Mouse (Mus musculus) heart, postnatal 36 days (tissue): ENCODE measurements around the gene Slc25a25. TPM values are rescaled to one million over a fixed set of nuclear protein-coding genes. Genes with fewer than 3 reads are reported as not detected.

Experiments
- DNase-seq, 2 experiments: peaks; one replicate each; pipeline ENCODE4 v3.0.0; 2021 to 2022
- intact Hi-C: fragments of 180-260 bp; cut with DNase I; formaldehyde crosslinking; loops from one replicate; pipeline ENCODE4 v1.15.1; 2025
- total RNA-seq, 2 experiments: library from RNA; stranded (reverse); gene quantifications; 2 replicates each; pipeline ENCODE4 v1.2.3; 2021

The Slc25a25 gene
- total RNA-seq, 2 experiments from 2014 or later = 4.8 to 12.4 TPM

GRCm38 (mm10) chr2:32375317-32375940 is 75.8 kb downstream of the Slc25a25 start:
- intact Hi-C loops = no loop called here
- no peak for DNase-seq

GRCm38 (mm10) chr2:32374191-32374590 is 77.1 kb downstream of the Slc25a25 start:
- intact Hi-C loops = no loop called here
- no peak for DNase-seq

GRCm38 (mm10) chr2:32367315-32367714 is 83.9 kb downstream of the Slc25a25 start:
- no peak for DNase-seq
- intact Hi-C loops = no loop called here

Other genes with a start within 250 kb of the Slc25a25 start
- gene Pomt1, start 214.9 kb downstream of the Slc25a25 start, total RNA-seq = 10 to 100 TPM; 13.7 to 14.3 TPM
- gene Uck1, start 191.3 kb downstream of the Slc25a25 start, total RNA-seq = 10 to 100 TPM; 22.9 to 24.1 TPM
- 10 to 100 TPM; 74.5 to 78.2 TPM for gene Golga2, start 164.1 kb downstream of the Slc25a25 start, total RNA-seq
- 100 to 1,000 TPM; 188 to 208 TPM for gene Swi5, start 163.4 kb downstream of the Slc25a25 start, total RNA-seq
- gene Ciz1, start 99.1 kb downstream of the Slc25a25 start, total RNA-seq = 10 to 100 TPM; 25.0 to 33.3 TPM
- gene Dnm1, start 98.1 kb downstream of the Slc25a25 start, total RNA-seq = 1 to 10 TPM; 4.0 TPM
- gene 1110008P14Rik, start 69.5 kb downstream of the Slc25a25 start, total RNA-seq = 10 to 100 TPM; 43.9 to 44.3 TPM
- 1 to 10 TPM; 3.1 to 7.0 TPM for gene Lcn2, start 63.2 kb downstream of the Slc25a25 start, total RNA-seq
- 10 to 100 TPM; 69.9 to 70.6 TPM for gene Ptges2, start 55.5 kb downstream of the Slc25a25 start, total RNA-seq
- gene Naif1, start 988 bp downstream of the Slc25a25 start, total RNA-seq = 1 to 10 TPM; 3.1 to 3.8 TPM
- gene Fam102a, start 83.9 kb upstream of the Slc25a25 start, total RNA-seq = 10 to 100 TPM in 1 of 2 experiments, 1 to 10 TPM in 1; 8.9 to 10.6 TPM
- 10 to 100 TPM; 17.9 to 21.3 TPM for gene Dpm2, start 119.4 kb upstream of the Slc25a25 start, total RNA-seq
- gene Pip5kl1, start 123.4 kb upstream of the Slc25a25 start, total RNA-seq = under 1 TPM in 1 of 2 experiments, not detected in 1; 0.43 TPM
- gene 9430097D07Rik, start 124.2 kb upstream of the Slc25a25 start, total RNA-seq = not detected
- 10 to 100 TPM; 18.7 to 21.7 TPM for gene St6galnac4, start 135.7 kb upstream of the Slc25a25 start, total RNA-seq
- 100 to 1,000 TPM; 108 to 116 TPM for gene St6galnac6, start 148.3 kb upstream of the Slc25a25 start, total RNA-seq
- 100 to 1,000 TPM; 631 to 727 TPM for gene Ak1, start 170.3 kb upstream of the Slc25a25 start, total RNA-seq
- gene Eng, start 195.2 kb upstream of the Slc25a25 start, total RNA-seq = 100 to 1,000 TPM; 123 to 136 TPM